Mouse (Mus musculus): ENCODE measurements around the gene Cdsn.
"Not testable (repeated sequence)": the region's sequence is repeated elsewhere in the genome, so short reads cannot be mapped to it uniquely, and the experiment has no call there.

Cdsn gene

GRCm38 (mm10) chr17:35551881-35552414 lies at the start of gene Cdsn:
Cdsn (plus strand) TSS chr17:35552128.
- DNase-seq, result no peak

- DNase-seq, result no peak
Measured at GRCm38 (mm10) chr17:35502226-35502625, 49.7 kb upstream of the Cdsn start.

GRCm38 (mm10) chr17:35502762-35503161 lies 49.2 kb upstream of the Cdsn start:
- no peak for DNase-seq

- no peak for DNase-seq
Measured at GRCm38 (mm10) chr17:35503849-35504248, 48.1 kb upstream of the Cdsn start.

GRCm38 (mm10) chr17:35504628-35505481 lies 47.1 kb upstream of the Cdsn start:
- DNase-seq, result no peak

GRCm38 (mm10) chr17:35505776-35506175 lies 46.2 kb upstream of the Cdsn start, which contains the start of gene Pou5f1:
Pou5f1 (plus strand) TSS chr17:35506018.
- DNase-seq, result no peak

GRCm38 (mm10) chr17:35506881-35507280 lies 45.0 kb upstream of the Cdsn start:
- DNase-seq, result no peak

- no peak for DNase-seq
Measured at GRCm38 (mm10) chr17:35507556-35508260, 44.2 kb upstream of the Cdsn start.

- not testable (repeated sequence) for DNase-seq
Measured at GRCm38 (mm10) chr17:35508279-35508678, 43.6 kb upstream of the Cdsn start.

GRCm38 (mm10) chr17:35509284-35509683 lies 42.6 kb upstream of the Cdsn start:
- no peak for DNase-seq

- DNase-seq, result no peak
Measured at GRCm38 (mm10) chr17:35512916-35513626, 38.9 kb upstream of the Cdsn start.

- DNase-seq, result peak; percentile 68 to 71
Measured at GRCm38 (mm10) chr17:35513886-35514285, 38.0 kb upstream of the Cdsn start.

GRCm38 (mm10) chr17:35514756-35515155 lies 37.2 kb upstream of the Cdsn start:
- no peak for DNase-seq

GRCm38 (mm10) chr17:35515911-35516640 lies 35.9 kb upstream of the Cdsn start:
- no peak for DNase-seq

- DNase-seq, result peak; percentile 93 to 96
Measured at GRCm38 (mm10) chr17:35516652-35517500, 35.1 kb upstream of the Cdsn start, which contains the start of the genes Tcf19 and Cchcr1. Tcf19 (minus strand) TSS chr17:35516824. Cchcr1 (plus strand) TSS chr17:35517100.

GRCm38 (mm10) chr17:35517526-35517925 lies 34.4 kb upstream of the Cdsn start:
- no peak for DNase-seq

- no peak for DNase-seq
Measured at GRCm38 (mm10) chr17:35524354-35524753, 27.6 kb upstream of the Cdsn start.

- no peak for DNase-seq
Measured at GRCm38 (mm10) chr17:35526644-35527043, 25.3 kb upstream of the Cdsn start.

GRCm38 (mm10) chr17:35532360-35532759 lies 19.6 kb upstream of the Cdsn start:
- no peak for DNase-seq

GRCm38 (mm10) chr17:35532901-35533300 lies 19.0 kb upstream of the Cdsn start, which contains the start of gene Psors1c2:
Psors1c2 (plus strand) TSS chr17:35533201.
- no peak for DNase-seq

GRCm38 (mm10) chr17:35534343-35534742 lies 17.6 kb upstream of the Cdsn start:
- peak; percentile 79 to 82 for DNase-seq
